Mouse (Mus musculus) cortical plate, adult 2 months (tissue): ENCODE results near the gene Ccnq. TPM values are rescaled to one million over a fixed set of nuclear protein-coding genes. Genes with fewer than 3 reads are reported as not detected.
A peak's percentile ranks its signal among the peaks of the same experiment; 100 is the strongest.

Source experiments
- H3K27ac ChIP-seq: fragments of 200-500 bp; 2 replicates; pipeline ENCODE4 v1.5.1; 2012; ENCODE audit warnings: low read length, control low read depth, inconsistent platforms; ENCODE audit not compliant: insufficient read depth
- H3K4me1 ChIP-seq: fragments of 200-500 bp; 2 replicates; pipeline ENCODE4 v1.6.1; 2011; ENCODE audit warnings: low read length; ENCODE audit not compliant: control insufficient read depth, insufficient read depth
- H3K4me3 ChIP-seq: fragments of 200-500 bp; 2 replicates; pipeline ENCODE4 v1.5.1; 2011; ENCODE audit warnings: mild to moderate bottlenecking, low read length, control low read depth; ENCODE audit not compliant: insufficient read depth
- CTCF ChIP-seq: fragments of 200-500 bp; IDR thresholded peaks from 2 replicates; pipeline ENCODE4 v1.5.1; 2011; ENCODE audit warnings: mild to moderate bottlenecking, control low read depth, low read length; ENCODE audit not compliant: insufficient read depth; ENCODE audit errors: extremely low read depth
- POLR2A ChIP-seq: fragments of 200-500 bp; IDR thresholded peaks from 2 replicates; pipeline ENCODE4 v1.6.1; 2011; ENCODE audit warnings: mild to moderate bottlenecking, low read length, control low read depth; ENCODE audit not compliant: insufficient read depth; ENCODE audit errors: extremely low read depth
- polyA plus RNA-seq: library from polyadenylated mRNA; depleted of rRNA; stranded (reverse); fragments of >200 nt; gene quantifications from 2 replicates; pipeline ENCODE4 v1.2.3, GENCODE M21; 2012

Ccnq gene
- polyA plus RNA-seq, 1 experiment = 27.6 TPM

GRCm38 (mm10) chr11:78741958-78742357 lies 9.6 kb downstream of the Ccnq start:
- TF ChIP-seq POLR2A (no peak), CTCF (no peak)
- H3K4me1 ChIP-seq = no peaks in the 10 kb centered on the region

GRCm38 (mm10) chr11:78739361-78739760 lies 12.2 kb downstream of the Ccnq start:
- no peaks in the 10 kb centered on the region for H3K4me1 ChIP-seq
- H3K4me3 ChIP-seq = no peak overlapping the region
- no peak overlapping the region for H3K27ac ChIP-seq
- TF ChIP-seq CTCF (no peak), POLR2A (no peak)

More at GRCm38 (mm10) chr11:78741958-78742357, 9.6 kb downstream of the Ccnq start:
- Histone ChIP-seq H3K27ac (no peak overlapping the region), H3K4me3 (no peak overlapping the region)

- Histone ChIP-seq H3K4me1 (no peaks in the 10 kb centered on the region), H3K27ac (no peak overlapping the region), H3K4me3 (no peak overlapping the region)
- TF ChIP-seq POLR2A (no peak), CTCF (no peak)
Measured at GRCm38 (mm10) chr11:78736877-78737408, 14.6 kb downstream of the Ccnq start.

- no peak overlapping the region for H3K4me3 ChIP-seq
- no peak overlapping the region for H3K27ac ChIP-seq
- TF ChIP-seq POLR2A (no peak), CTCF (no peak)
- H3K4me1 ChIP-seq = no peaks in the 10 kb centered on the region
Measured at GRCm38 (mm10) chr11:78735168-78735567, 16.4 kb downstream of the Ccnq start.

GRCm38 (mm10) chr11:78732619-78733018 lies 18.9 kb downstream of the Ccnq start:
- Histone ChIP-seq H3K4me1 (peaks cover 1% of the 10 kb centered on the region; the same call in 1 of the 2 replicates), H3K4me3 (no peak overlapping the region), H3K27ac (no peak overlapping the region)
- no peak for TF ChIP-seq POLR2A
- no peak for TF ChIP-seq CTCF

GRCm38 (mm10) chr11:78730902-78731301 lies 20.6 kb downstream of the Ccnq start:
- no peak for TF ChIP-seq POLR2A
- TF ChIP-seq CTCF = no peak
- Histone ChIP-seq H3K4me3 (no peak overlapping the region), H3K4me1 (peaks cover 5% of the 10 kb centered on the region; the same call in 1 of the 2 replicates), H3K27ac (no peak overlapping the region; the same call in 1 of the 2 replicates)

GRCm38 (mm10) chr11:78728041-78728440 lies 23.5 kb downstream of the Ccnq start:
- Histone ChIP-seq H3K4me1 (peaks cover 5% of the 10 kb centered on the region; the same call in 1 of the 2 replicates), H3K4me3 (no peak overlapping the region), H3K27ac (no peak overlapping the region)
- TF ChIP-seq CTCF (no peak), POLR2A (no peak)

- Histone ChIP-seq H3K27ac (peak overlapping the region; percentile 98), H3K4me3 (no peak overlapping the region), H3K4me1 (peaks cover 5% of the 10 kb centered on the region; the same call in 1 of the 2 replicates)
- TF ChIP-seq POLR2A (no peak), CTCF (no peak)
Measured at GRCm38 (mm10) chr11:78726366-78726765, 25.2 kb downstream of the Ccnq start.

- TF ChIP-seq CTCF = no peak
- TF ChIP-seq POLR2A = no peak
- Histone ChIP-seq H3K27ac (no peak overlapping the region), H3K4me1 (peaks cover 5% of the 10 kb centered on the region; the same call in 1 of the 2 replicates), H3K4me3 (no peak overlapping the region)
Measured at GRCm38 (mm10) chr11:78724792-78725191, 26.7 kb downstream of the Ccnq start.

- Histone ChIP-seq H3K4me1 (peaks cover 2% of the 10 kb centered on the region; the same call in 1 of the 2 replicates), H3K4me3 (no peak overlapping the region)
- TF ChIP-seq CTCF = no peak
- no peak for TF ChIP-seq POLR2A
Measured at GRCm38 (mm10) chr11:78721419-78721818, 30.1 kb downstream of the Ccnq start.

More at GRCm38 (mm10) chr11:78721419-78721818, 30.1 kb downstream of the Ccnq start:
- H3K27ac ChIP-seq = no peak overlapping the region
